Mouse (Mus musculus): Measurements from ENCODE around the gene Slc22a4.

Slc22a4 gene

GRCm38 (mm10) chr11:54028044-54028951, at the start of gene Slc22a4:
Gene Slc22a4, minus strand, starts transcription at chr11:54028090.
- peak; percentile 74 to 76 for DNase-seq (ENCODE audit: low spot score in 2 of 2)

GRCm38 (mm10) chr11:54076101-54076500, 48.2 kb upstream of the Slc22a4 start:
- DNase-seq (ENCODE audit: low spot score in 2 of 2) = no peak

GRCm38 (mm10) chr11:54075353-54075752, 47.5 kb upstream of the Slc22a4 start:
- DNase-seq (ENCODE audit: low spot score in 2 of 2) = no peak

GRCm38 (mm10) chr11:54073291-54073690, 45.4 kb upstream of the Slc22a4 start:
- no peak for DNase-seq (ENCODE audit: low spot score in 2 of 2)

GRCm38 (mm10) chr11:54071726-54072445, 44.0 kb upstream of the Slc22a4 start:
- no peak for DNase-seq (ENCODE audit: low spot score in 2 of 2)

GRCm38 (mm10) chr11:54068520-54069371, 40.9 kb upstream of the Slc22a4 start, which contains the start of gene Pdlim4:
Gene Pdlim4, minus strand, starts transcription at chr11:54069014.
- no peak for DNase-seq (ENCODE audit: low spot score in 2 of 2)

GRCm38 (mm10) chr11:54067996-54068519, 40.2 kb upstream of the Slc22a4 start:
- no peak for DNase-seq (ENCODE audit: low spot score in 2 of 2)

GRCm38 (mm10) chr11:54067318-54067995, 39.6 kb upstream of the Slc22a4 start:
- no peak for DNase-seq (ENCODE audit: low spot score in 2 of 2)

- no peak for DNase-seq (ENCODE audit: low spot score in 2 of 2)
Observed at GRCm38 (mm10) chr11:54066400-54066799, 38.5 kb upstream of the Slc22a4 start.

GRCm38 (mm10) chr11:54065915-54066178, 38.0 kb upstream of the Slc22a4 start:
- DNase-seq (ENCODE audit: low spot score in 2 of 2) = no peak

- DNase-seq (ENCODE audit: low spot score in 2 of 2) = no peak
Observed at GRCm38 (mm10) chr11:54065106-54065914, 37.4 kb upstream of the Slc22a4 start.

- DNase-seq (ENCODE audit: low spot score in 2 of 2) = no peak
Observed at GRCm38 (mm10) chr11:54064412-54064978, 36.6 kb upstream of the Slc22a4 start.

GRCm38 (mm10) chr11:54063472-54063775, 35.5 kb upstream of the Slc22a4 start:
- DNase-seq (ENCODE audit: low spot score in 2 of 2) = no peak

- no peak for DNase-seq (ENCODE audit: low spot score in 2 of 2)
Observed at GRCm38 (mm10) chr11:54062753-54063471, 35.0 kb upstream of the Slc22a4 start.

- no peak for DNase-seq (ENCODE audit: low spot score in 2 of 2)
Observed at GRCm38 (mm10) chr11:54062086-54062752, 34.3 kb upstream of the Slc22a4 start.

- no peak for DNase-seq (ENCODE audit: low spot score in 2 of 2)
Observed at GRCm38 (mm10) chr11:54060316-54060715, 32.4 kb upstream of the Slc22a4 start.

- no peak for DNase-seq (ENCODE audit: low spot score in 2 of 2)
Observed at GRCm38 (mm10) chr11:54059526-54059925, 31.6 kb upstream of the Slc22a4 start.

- DNase-seq (ENCODE audit: low spot score in 2 of 2) = peak in 1 of 2 experiments; percentile 39
Observed at GRCm38 (mm10) chr11:54058643-54059042, 30.8 kb upstream of the Slc22a4 start.

- DNase-seq (ENCODE audit: low spot score in 2 of 2) = no peak
Observed at GRCm38 (mm10) chr11:54058056-54058617, 30.2 kb upstream of the Slc22a4 start.
